Mouse (Mus musculus): ENCODE results near the gene Bpifb9a.
"Not testable (repeated sequence)": the region's sequence is repeated elsewhere in the genome, so short reads cannot be mapped to it uniquely, and the experiment has no call there.

Bpifb9a gene

GRCm38 (mm10) chr2:154306927-154307326 is 49.3 kb downstream of the Bpifb9a start, which contains the start of gene Bpifb9b:
TSS of gene Bpifb9b (plus strand) at chr2:154307227.
- not testable (repeated sequence) for DNase-seq (ENCODE audit: low spot score)

GRCm38 (mm10) chr2:154313771-154314170 is 56.1 kb downstream of the Bpifb9a start:
- DNase-seq (ENCODE audit: low spot score): not testable (repeated sequence)
